Mouse (Mus musculus) kidney, embryonic 15.5 days (tissue): ENCODE results near the gene Usp24. TPM values are rescaled to one million over a fixed set of nuclear protein-coding genes. Genes with fewer than 3 reads are reported as not detected.
A peak's percentile ranks its signal among the peaks of the same experiment; 100 is the strongest.

Experiments used
- ATAC-seq: fragments of 200-750 bp; cut with Nextera tagmentation; replicated peaks from 2 replicates; pipeline ENCODE4 v1.8.0; 2017; ENCODE audit warnings: moderate TSS enrichment; ENCODE audit not compliant: low FRiP score
- H3K27ac ChIP-seq: fragments of 300-500 bp; sonication (generic); 2 replicates; pipeline ENCODE4 v1.5.1; 2015; ENCODE audit warnings: mild to moderate bottlenecking, inconsistent platforms
- H3K27me3 ChIP-seq: fragments of 300-500 bp; sonication (generic); 2 replicates; pipeline ENCODE4 v1.6.1; 2015; ENCODE audit warnings: inconsistent platforms
- H3K36me3 ChIP-seq: fragments of 300-500 bp; sonication (generic); 2 replicates; pipeline ENCODE4 v1.6.1; 2015; ENCODE audit warnings: inconsistent platforms
- H3K4me1 ChIP-seq: fragments of 300-500 bp; sonication (generic); 2 replicates; pipeline ENCODE4 v1.6.1; 2015; ENCODE audit warnings: inconsistent platforms
- H3K4me2 ChIP-seq: fragments of 300-500 bp; sonication (generic); 2 replicates; pipeline ENCODE4 v1.6.1; 2015; ENCODE audit warnings: moderate library complexity, mild to moderate bottlenecking, inconsistent platforms
- H3K4me3 ChIP-seq: fragments of 300-500 bp; sonication (generic); replicated peaks from 2 replicates; pipeline ENCODE4 v1.5.1; 2015; ENCODE audit warnings: mild to moderate bottlenecking, inconsistent platforms
- H3K9ac ChIP-seq: fragments of 300-500 bp; sonication (generic); 2 replicates; pipeline ENCODE4 v1.6.1; 2015; ENCODE audit warnings: mild to moderate bottlenecking, inconsistent platforms
- H3K9me3 ChIP-seq: fragments of 300-500 bp; sonication (generic); replicated peaks from 2 replicates; pipeline ENCODE4 v1.6.1; 2016; ENCODE audit warnings: inconsistent platforms
- WGBS: fragments of 180-500 bp; shearing (Covaris S2); methylation state at CpG from one replicate; pipeline ENCODE4 v1.1.7; 2015; ENCODE audit warnings: mixed read lengths; 5-methylcytosine and 5-hydroxymethylcytosine counted together
- polyA plus RNA-seq: library from polyadenylated mRNA; unstranded; fragments of >200 nt; fragmentation: Nextera tagmentation; extraction: Ambion mirVana; gene quantifications from 2 replicates; pipeline ENCODE4 v1.2.1, GENCODE M21; 2015

Gene Usp24
- polyA plus RNA-seq, result 8.3 and 9.3 TPM in 2 replicates

DNA sequence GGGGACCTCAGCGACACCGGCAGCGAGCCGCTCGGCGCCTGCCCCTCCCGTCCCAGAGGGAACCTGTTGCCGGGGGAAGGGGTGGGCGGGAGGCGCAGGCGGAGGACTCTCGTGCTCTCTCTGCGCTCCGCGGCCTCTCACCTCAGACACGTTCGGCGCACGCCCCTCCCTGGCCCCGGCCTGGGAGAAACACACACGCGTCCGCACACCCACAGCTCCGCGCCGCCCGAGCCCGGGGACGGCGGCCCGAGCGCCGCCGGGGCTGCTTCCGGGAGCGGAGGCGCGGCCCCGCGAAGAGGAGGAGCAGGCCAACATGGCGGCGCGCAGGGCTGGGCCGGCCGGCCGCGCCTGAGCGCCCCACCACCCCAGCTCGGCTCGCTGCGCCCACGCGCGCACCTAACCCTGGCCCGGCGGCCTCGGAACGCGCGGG is at the start of gene Usp24:
Usp24 (plus strand) TSS at position 293 of the 430 bp plus-strand sequence.
- Histone ChIP-seq H3K27ac (peak within 1 kb of the TSS; percentile 93), H3K4me1 (peaks cover 38% of the 10 kb centered on the region), H3K9me3 (no peaks in the 10 kb centered on the region), H3K4me2 (peak within 1 kb of the TSS; percentile 82), H3K27me3 (no peaks in the 10 kb centered on the region), H3K4me3 (peak within 1 kb of the TSS; percentile 93), H3K36me3 (no peaks in the 10 kb centered on the region), H3K9ac (peak within 1 kb of the TSS; percentile 94)
- under 1% methylated on average over 57 of the region's 60 CpGs for WGBS
- peak; percentile 94 for ATAC-seq

DNA sequence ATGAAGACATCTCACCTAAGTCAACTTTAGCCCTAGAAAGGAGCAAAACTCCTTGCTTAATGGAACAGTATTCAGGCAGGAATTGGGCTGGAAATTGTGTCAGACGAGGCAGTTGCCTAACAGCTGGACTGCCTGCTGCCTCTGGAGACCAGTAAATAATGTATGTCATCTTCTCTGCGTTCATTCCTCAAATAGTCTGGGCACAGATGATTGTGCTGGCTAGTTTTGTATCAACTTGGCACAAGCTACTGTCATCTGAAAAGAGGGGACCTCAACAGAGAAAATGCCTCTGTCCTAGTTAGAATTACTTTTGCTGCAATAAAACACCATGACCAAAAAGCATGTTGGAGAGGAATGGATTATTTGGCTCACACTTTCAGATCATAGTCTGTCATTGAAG is 39.1 kb upstream of the Usp24 start:
- Histone ChIP-seq H3K27me3 (no peaks in the 10 kb centered on the region), H3K36me3 (no peaks in the 10 kb centered on the region), H3K4me1 (peaks cover 12% of the 10 kb centered on the region; the same call in 1 of the 2 replicates), H3K4me2 (no peak overlapping the region), H3K4me3 (no peak overlapping the region), H3K27ac (no peak overlapping the region), H3K9me3 (no peaks in the 10 kb centered on the region), H3K9ac (no peak overlapping the region)
- WGBS, result 47% methylated on average over 2 of the region's 2 CpGs
- ATAC-seq, result no peak

- no peak for ATAC-seq
- H3K9ac ChIP-seq, result no peak overlapping the region
- no peak overlapping the region for H3K27ac ChIP-seq
- H3K4me3 ChIP-seq, result no peak overlapping the region
- no peak overlapping the region for H3K4me2 ChIP-seq
- H3K27me3 ChIP-seq, result no peaks in the 10 kb centered on the region
- WGBS, result 21% methylated on average over 4 of the region's 4 CpGs
- H3K4me1 ChIP-seq, result peaks cover 12% of the 10 kb centered on the region; the same call in 1 of the 2 replicates
- no peaks in the 10 kb centered on the region for H3K9me3 ChIP-seq
- H3K36me3 ChIP-seq, result no peaks in the 10 kb centered on the region
Measured at GRCm38 (mm10) chr4:106279177-106279576, 36.8 kb upstream of the Usp24 start.

GRCm38 (mm10) chr4:106281128-106281491 is 34.9 kb upstream of the Usp24 start:
- Histone ChIP-seq H3K4me1 (peaks cover 12% of the 10 kb centered on the region; the same call in 1 of the 2 replicates), H3K9me3 (no peaks in the 10 kb centered on the region), H3K4me2 (no peak overlapping the region), H3K9ac (no peak overlapping the region), H3K36me3 (no peaks in the 10 kb centered on the region), H3K4me3 (no peak overlapping the region), H3K27me3 (no peaks in the 10 kb centered on the region), H3K27ac (peak overlapping the region; percentile 15; the same call in 1 of the 2 replicates)
- no peak for ATAC-seq
- 57% methylated on average over 2 of the region's 2 CpGs for WGBS

- peaks cover 12% of the 10 kb centered on the region; the same call in 1 of the 2 replicates for H3K4me1 ChIP-seq
- no peak overlapping the region for H3K4me2 ChIP-seq
- peak; percentile 79 for ATAC-seq
- no peaks in the 10 kb centered on the region for H3K36me3 ChIP-seq
- WGBS, result 48% methylated on average over 8 of the region's 8 CpGs
- H3K27ac ChIP-seq, result peak overlapping the region; percentile 38
- H3K27me3 ChIP-seq, result no peaks in the 10 kb centered on the region
- H3K4me3 ChIP-seq, result no peak overlapping the region
- H3K9ac ChIP-seq, result no peak overlapping the region
- H3K9me3 ChIP-seq, result no peaks in the 10 kb centered on the region
Measured at GRCm38 (mm10) chr4:106281492-106282122, 34.4 kb upstream of the Usp24 start.

GRCm38 (mm10) chr4:106282123-106282510 is 33.9 kb upstream of the Usp24 start:
- Histone ChIP-seq H3K4me2 (no peak overlapping the region), H3K9ac (no peak overlapping the region), H3K9me3 (no peaks in the 10 kb centered on the region), H3K4me1 (peaks cover 12% of the 10 kb centered on the region; the same call in 1 of the 2 replicates), H3K36me3 (no peaks in the 10 kb centered on the region), H3K27me3 (no peaks in the 10 kb centered on the region), H3K4me3 (no peak overlapping the region), H3K27ac (peak overlapping the region; percentile 38)
- 77% methylated on average over 3 of the region's 3 CpGs for WGBS
- no peak for ATAC-seq

DNA sequence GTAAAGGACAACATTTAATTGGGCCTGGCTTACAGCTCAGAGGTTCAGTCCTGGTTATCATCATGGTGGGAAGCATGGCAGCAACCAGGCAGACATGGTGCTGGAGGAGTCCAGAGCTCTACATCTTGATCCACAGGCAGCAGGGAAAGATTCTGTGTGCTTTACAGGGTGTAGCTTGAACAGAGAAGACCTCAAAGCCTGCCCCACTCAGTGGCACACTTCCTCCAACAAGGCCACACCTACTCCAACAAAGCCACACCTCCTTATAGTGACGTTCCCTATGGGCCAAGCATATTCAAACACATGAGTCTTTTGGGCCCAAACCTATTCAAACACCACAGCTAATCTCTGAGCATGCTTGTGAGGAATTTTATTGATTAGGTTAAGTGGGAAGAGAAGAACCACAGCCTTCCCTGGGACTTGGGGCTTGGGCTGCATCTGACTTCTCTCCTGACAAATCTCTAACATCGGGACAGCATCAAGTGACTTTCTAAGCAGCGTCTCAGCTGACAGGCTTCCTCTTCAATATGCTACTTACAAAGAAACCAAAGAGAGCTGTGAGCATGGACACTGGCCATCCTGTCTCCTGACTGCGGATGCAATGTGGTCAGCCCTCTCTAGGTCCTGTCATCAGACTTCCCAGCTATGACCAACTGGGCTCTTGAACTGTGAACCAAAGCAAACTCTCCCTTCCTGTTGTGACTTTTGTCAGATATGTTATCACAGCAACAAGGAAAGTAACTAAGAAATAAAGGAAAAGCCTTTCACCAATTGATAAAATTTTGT is 28.9 kb upstream of the Usp24 start:
- Histone ChIP-seq H3K4me2 (no peak overlapping the region), H3K9ac (no peak overlapping the region), H3K27me3 (no peaks in the 10 kb centered on the region), H3K4me1 (no peaks in the 10 kb centered on the region), H3K9me3 (no peaks in the 10 kb centered on the region), H3K36me3 (no peaks in the 10 kb centered on the region), H3K4me3 (no peak overlapping the region), H3K27ac (no peak overlapping the region)
- no peak for ATAC-seq
- 85% methylated on average over 4 of the region's 4 CpGs for WGBS

DNA sequence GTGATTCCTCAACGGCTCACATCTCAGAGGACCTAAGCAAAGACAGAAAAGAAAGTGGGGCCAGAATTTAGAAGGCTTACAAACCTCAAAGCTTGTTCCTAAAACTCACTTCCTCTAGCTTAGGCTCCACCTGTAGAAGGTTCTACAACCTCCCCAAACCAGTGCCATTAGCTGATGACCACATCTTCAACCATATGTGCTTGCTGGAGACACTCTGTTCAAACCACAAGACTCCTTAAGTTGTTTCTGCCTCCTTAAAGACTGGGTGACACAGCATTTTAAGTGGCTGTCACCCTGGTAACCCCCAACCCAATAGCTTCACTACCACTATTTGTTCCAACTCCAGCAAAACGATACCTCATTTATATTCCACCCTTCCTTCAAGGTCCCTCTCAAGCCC is 25.8 kb upstream of the Usp24 start:
- no peak overlapping the region for H3K4me3 ChIP-seq
- no peak for ATAC-seq
- no peaks in the 10 kb centered on the region; the same call in 1 of the 2 replicates for H3K4me1 ChIP-seq
- H3K9me3 ChIP-seq, result no peaks in the 10 kb centered on the region
- H3K9ac ChIP-seq, result no peak overlapping the region
- no peak overlapping the region for H3K27ac ChIP-seq
- no peak overlapping the region for H3K4me2 ChIP-seq
- H3K27me3 ChIP-seq, result no peaks in the 10 kb centered on the region
- no peaks in the 10 kb centered on the region for H3K36me3 ChIP-seq
- 87% methylated on average over 2 of the region's 2 CpGs for WGBS

DNA sequence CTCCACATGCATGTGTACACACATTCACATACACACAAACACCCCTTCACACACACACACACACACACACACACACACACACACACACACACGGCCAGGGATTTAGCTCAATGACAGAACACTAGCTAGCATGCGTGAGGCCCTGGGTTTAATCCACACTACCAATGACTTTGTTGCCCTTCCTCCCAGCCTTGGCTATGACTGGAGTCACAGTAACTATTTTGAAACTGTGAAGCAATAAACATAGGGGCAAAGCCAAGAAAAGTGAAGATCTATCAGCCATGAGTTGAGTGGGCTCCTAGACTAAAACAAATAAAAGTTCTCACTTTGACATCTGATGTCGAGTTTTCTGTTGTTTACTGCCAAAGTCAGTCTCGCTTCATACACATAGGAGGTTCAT is 23.2 kb upstream of the Usp24 start:
- Histone ChIP-seq H3K27me3 (no peaks in the 10 kb centered on the region), H3K27ac (no peak overlapping the region), H3K9ac (no peak overlapping the region), H3K4me2 (no peak overlapping the region), H3K9me3 (no peaks in the 10 kb centered on the region), H3K4me3 (no peak overlapping the region), H3K36me3 (no peaks in the 10 kb centered on the region), H3K4me1 (peaks cover 2% of the 10 kb centered on the region; the same call in 1 of the 2 replicates)
- no peak for ATAC-seq
- 67% methylated on average over 4 of the region's 4 CpGs for WGBS

- Histone ChIP-seq H3K27me3 (no peaks in the 10 kb centered on the region), H3K9me3 (no peaks in the 10 kb centered on the region), H3K9ac (no peak overlapping the region), H3K4me3 (no peak overlapping the region), H3K36me3 (no peaks in the 10 kb centered on the region), H3K4me2 (no peak overlapping the region), H3K4me1 (peaks cover 2% of the 10 kb centered on the region; the same call in 1 of the 2 replicates), H3K27ac (no peak overlapping the region)
- ATAC-seq, result no peak
- 78% methylated on average over 6 of the region's 6 CpGs for WGBS
Measured at GRCm38 (mm10) chr4:106293378-106294090, 22.5 kb upstream of the Usp24 start.

- 40% methylated on average over 4 of the region's 4 CpGs for WGBS
- Histone ChIP-seq H3K9me3 (no peaks in the 10 kb centered on the region), H3K4me2 (no peak overlapping the region), H3K27me3 (no peaks in the 10 kb centered on the region), H3K4me3 (no peak overlapping the region), H3K36me3 (no peaks in the 10 kb centered on the region), H3K27ac (no peak overlapping the region), H3K4me1 (peaks cover 2% of the 10 kb centered on the region; the same call in 1 of the 2 replicates), H3K9ac (no peak overlapping the region)
- no peak for ATAC-seq
Measured at GRCm38 (mm10) chr4:106295696-106296095, 20.3 kb upstream of the Usp24 start.
